Mouse (Mus musculus) intestine, embryonic 14.5 days (tissue): ENCODE measurements around the gene Hpgds. TPM values are rescaled to one million over a fixed set of nuclear protein-coding genes. Genes with fewer than 3 reads are reported as not detected.
A peak's percentile ranks its signal among the peaks of the same experiment; 100 is the strongest.

Experiments
- ATAC-seq: fragments of 200-750 bp; cut with Nextera tagmentation; replicated peaks from 2 replicates; pipeline ENCODE4 v1.8.0; 2017; ENCODE audit warnings: low read depth, moderate number of reproducible peaks, moderate TSS enrichment, moderate library complexity; ENCODE audit not compliant: low FRiP score, low TSS enrichment
- DNase-seq: peaks from one replicate; pipeline ENCODE4 v3.0.0-alpha.2; 2018; ENCODE audit warnings: low spot score
- H3K27ac ChIP-seq: fragments of 300-500 bp; sonication (generic); 2 replicates; pipeline ENCODE4 v1.5.1; 2014; ENCODE audit warnings: low read depth, mild to moderate bottlenecking, control low read depth
- H3K27me3 ChIP-seq: fragments of 300-500 bp; sonication (generic); replicated peaks from 2 replicates; pipeline ENCODE4 v1.6.1; 2014; ENCODE audit warnings: low read length, control low read depth; ENCODE audit not compliant: control insufficient read depth, insufficient read depth
- H3K36me3 ChIP-seq: fragments of 300-500 bp; sonication (generic); 2 replicates; pipeline ENCODE4 v1.6.1; 2014; ENCODE audit warnings: low read length, control low read depth; ENCODE audit not compliant: control insufficient read depth, insufficient read depth
- H3K4me1 ChIP-seq: fragments of 300-500 bp; sonication (generic); replicated peaks from 2 replicates; pipeline ENCODE4 v1.6.1; 2014; ENCODE audit warnings: low read length, control low read depth, mixed read lengths; ENCODE audit not compliant: control insufficient read depth, insufficient read depth
- H3K4me2 ChIP-seq: fragments of 300-500 bp; sonication (generic); 2 replicates; pipeline ENCODE4 v1.6.1; 2014; ENCODE audit warnings: low read length
- H3K4me3 ChIP-seq: fragments of 300-500 bp; sonication (generic); 2 replicates; pipeline ENCODE4 v1.5.1; 2014; ENCODE audit warnings: low read depth, low read length, control low read depth, mixed read lengths
- H3K9ac ChIP-seq: fragments of 300-500 bp; sonication (generic); 2 replicates; pipeline ENCODE4 v1.6.1; 2014; ENCODE audit warnings: mild to moderate bottlenecking, low read length
- H3K9me3 ChIP-seq: fragments of 300-500 bp; sonication (generic); 2 replicates; pipeline ENCODE4 v1.6.1; 2016; ENCODE audit warnings: low read length, control low read depth; ENCODE audit not compliant: control insufficient read depth
- WGBS: fragments of 180-500 bp; shearing (Covaris S2); extraction: QIAGEN DNeasy Blood & Tissue Kit; methylation state at CpG from one replicate; pipeline ENCODE4 v1.1.7; 2014; 5-methylcytosine and 5-hydroxymethylcytosine counted together
- polyA plus RNA-seq: library from polyadenylated mRNA; unstranded; fragments of >200 nt; fragmentation: Nextera tagmentation; extraction: Ambion mirVana; gene quantifications from 2 replicates; pipeline ENCODE4 v1.2.1, GENCODE M21; 2014

The Hpgds gene
- 3.4 and 4.5 TPM in 2 replicates for polyA plus RNA-seq

DNA sequence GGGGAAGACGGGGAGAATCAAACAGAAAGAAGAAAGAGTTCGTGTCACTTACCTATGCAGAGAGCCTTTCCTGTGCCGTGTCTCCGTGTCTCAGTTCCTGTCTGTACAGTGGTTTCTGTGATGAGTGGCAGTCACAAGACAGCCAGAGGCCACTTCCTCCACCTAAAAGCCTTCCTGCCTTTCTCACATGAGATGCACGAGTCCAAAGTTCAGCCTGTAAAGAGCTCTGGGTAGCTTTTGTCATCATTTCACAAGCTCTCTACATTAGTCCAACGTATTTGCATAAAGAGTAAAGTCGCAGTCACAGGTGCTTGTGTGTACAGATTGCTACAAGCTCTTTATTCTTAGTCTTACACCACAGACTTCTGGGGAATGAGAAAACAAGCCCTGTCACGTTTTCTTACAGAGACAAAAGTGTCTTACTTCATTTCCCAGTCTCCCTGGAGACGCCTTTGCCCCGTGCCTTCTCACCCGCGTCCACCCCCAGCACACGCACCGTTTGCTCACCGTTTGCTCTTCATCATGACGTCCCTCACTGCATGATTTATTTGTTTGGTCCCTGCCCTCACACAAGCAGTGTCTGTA, at the start of gene Hpgds:
Gene Hpgds, minus strand, starts transcription at position 288 of the 585 bp plus-strand sequence.
- 43% methylated on average over 16 of the region's 16 CpGs for WGBS
- Histone ChIP-seq H3K9me3 (no peaks in the 10 kb centered on the region), H3K36me3 (no peaks in the 10 kb centered on the region), H3K9ac (no peak within 1 kb of the TSS), H3K4me2 (no peak within 1 kb of the TSS), H3K27ac (no peak within 1 kb of the TSS), H3K27me3 (no peaks in the 10 kb centered on the region), H3K4me3 (no peak within 1 kb of the TSS), H3K4me1 (no peaks in the 10 kb centered on the region)
- no peak; the same call in 1 of the 2 replicates for ATAC-seq
- DNase-seq: no peak

DNA sequence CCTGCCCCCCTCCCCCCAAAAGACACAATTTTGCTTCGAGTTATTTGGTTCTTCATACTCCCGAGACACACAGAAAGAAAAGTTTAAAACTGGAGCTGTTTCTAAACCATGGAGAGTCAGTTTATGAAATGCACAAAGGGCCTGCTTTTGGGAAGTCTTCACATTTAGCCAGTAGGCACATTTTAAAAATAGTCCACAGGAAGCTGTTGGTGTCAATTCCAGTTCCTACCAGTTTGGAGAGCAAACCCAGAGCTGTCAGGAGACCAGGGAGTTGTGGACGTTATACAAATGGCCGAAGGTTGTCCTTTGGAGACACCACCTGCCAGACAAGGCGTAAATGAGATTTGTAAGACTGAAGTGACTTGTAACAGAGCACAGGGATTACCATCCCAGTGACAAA, 20.3 kb upstream of the Hpgds start:
- Histone ChIP-seq H3K27me3 (no peaks in the 10 kb centered on the region), H3K9me3 (no peaks in the 10 kb centered on the region), H3K9ac (no peak overlapping the region), H3K4me2 (no peak overlapping the region), H3K4me3 (no peak overlapping the region), H3K4me1 (no peaks in the 10 kb centered on the region), H3K36me3 (no peaks in the 10 kb centered on the region), H3K27ac (no peak overlapping the region)
- WGBS: 46% methylated on average over 5 of the region's 5 CpGs
- DNase-seq: no peak
- ATAC-seq: no peak

- Histone ChIP-seq H3K36me3 (no peaks in the 10 kb centered on the region), H3K9me3 (no peaks in the 10 kb centered on the region), H3K27ac (no peak overlapping the region), H3K4me1 (no peaks in the 10 kb centered on the region), H3K4me2 (no peak overlapping the region), H3K4me3 (no peak overlapping the region), H3K27me3 (no peaks in the 10 kb centered on the region), H3K9ac (no peak overlapping the region)
- ATAC-seq (no peak), DNase-seq (no peak)
- 84% methylated on average over 6 of the region's 6 CpGs for WGBS
Observed at GRCm38 (mm10) chr6:65164137-65164536, 19.4 kb upstream of the Hpgds start.

- Histone ChIP-seq H3K9ac (no peak overlapping the region), H3K4me1 (no peaks in the 10 kb centered on the region), H3K4me2 (no peak overlapping the region), H3K4me3 (no peak overlapping the region), H3K36me3 (no peaks in the 10 kb centered on the region), H3K9me3 (no peaks in the 10 kb centered on the region), H3K27ac (no peak overlapping the region), H3K27me3 (no peaks in the 10 kb centered on the region)
- 85% methylated on average over 4 of the region's 4 CpGs for WGBS
- no peak for ATAC-seq
- DNase-seq: no peak
Observed at GRCm38 (mm10) chr6:65159381-65159942, 14.8 kb upstream of the Hpgds start.

DNA sequence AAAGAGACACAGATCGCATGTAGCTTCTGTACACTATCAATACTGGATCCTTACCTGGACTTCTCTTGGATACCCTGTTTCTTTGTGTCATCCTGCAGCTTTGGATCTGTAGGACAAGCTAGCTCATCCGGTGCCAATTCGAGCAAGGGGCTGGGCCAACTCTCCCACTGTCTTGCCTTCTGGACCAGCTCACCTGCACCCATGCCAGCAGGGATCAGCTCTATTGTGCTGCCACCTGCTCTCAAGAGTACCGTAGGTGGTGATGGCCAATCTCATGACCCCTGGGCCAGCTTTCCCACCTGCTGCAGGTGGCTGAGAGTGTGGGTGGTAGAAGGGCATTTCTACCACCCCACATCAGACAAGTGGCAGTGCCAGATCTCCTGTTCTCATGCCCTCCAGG, 12.3 kb upstream of the Hpgds start:
- Histone ChIP-seq H3K27me3 (no peaks in the 10 kb centered on the region), H3K4me1 (no peaks in the 10 kb centered on the region), H3K4me2 (no peak overlapping the region), H3K27ac (no peak overlapping the region), H3K9me3 (no peaks in the 10 kb centered on the region), H3K4me3 (no peak overlapping the region), H3K9ac (no peak overlapping the region), H3K36me3 (no peaks in the 10 kb centered on the region)
- WGBS: 90% methylated on average over 4 of the region's 4 CpGs
- DNase-seq: no peak
- no peak for ATAC-seq

DNA sequence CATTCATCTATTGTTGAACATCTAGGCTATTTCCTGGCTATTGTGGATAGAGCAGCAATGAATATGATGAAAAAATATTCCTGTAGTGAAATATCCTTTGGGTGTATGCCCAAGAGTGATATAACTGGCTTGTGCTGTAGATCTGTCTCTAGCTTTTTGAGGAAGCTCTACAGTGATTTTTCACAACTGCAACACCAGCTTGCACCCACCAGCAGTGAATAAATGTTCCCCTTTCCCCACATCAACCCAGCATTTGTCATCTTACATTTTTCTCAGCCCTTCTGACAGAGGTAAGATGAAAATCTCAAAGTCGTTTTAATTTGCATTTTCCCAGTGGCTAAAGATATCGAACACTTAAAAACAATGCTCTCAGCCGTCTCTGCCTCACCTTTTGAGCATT, 8.9 kb upstream of the Hpgds start:
- 73% methylated on average over 3 of the region's 3 CpGs for WGBS
- Histone ChIP-seq H3K27me3 (no peaks in the 10 kb centered on the region), H3K4me1 (no peaks in the 10 kb centered on the region), H3K4me3 (no peak overlapping the region), H3K9me3 (no peaks in the 10 kb centered on the region), H3K36me3 (no peaks in the 10 kb centered on the region), H3K27ac (no peak overlapping the region), H3K4me2 (no peak overlapping the region), H3K9ac (no peak overlapping the region)
- ATAC-seq (no peak), DNase-seq (no peak)

DNA sequence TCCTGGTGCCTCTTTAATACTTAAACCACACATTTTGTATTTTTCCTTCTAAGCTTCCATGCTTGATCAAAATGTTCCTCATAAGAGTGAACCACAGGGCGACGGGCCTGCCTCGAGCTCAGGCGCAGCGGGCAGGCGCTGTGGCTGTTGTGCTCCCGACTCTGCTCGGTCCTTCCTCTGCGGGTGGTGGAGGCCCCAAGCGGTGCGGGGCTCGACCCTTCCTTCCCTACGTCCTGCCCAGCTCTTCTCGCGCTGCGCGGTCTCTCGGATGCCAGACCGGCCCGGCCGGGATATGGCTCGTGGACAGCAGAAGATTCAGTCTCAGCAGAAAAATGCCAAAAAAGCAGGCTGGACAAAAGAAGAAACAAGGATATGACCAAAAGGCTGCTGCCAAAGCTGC, 6.0 kb upstream of the Hpgds start:
- WGBS: 9% methylated on average over 22 of the region's 22 CpGs
- ATAC-seq: 0 out of 2 replicates have a peak, but pooled peaks have one; percentile 15

GRCm38 (mm10) chr6:65146363-65146762, 1.7 kb upstream of the Hpgds start:
- Histone ChIP-seq H3K4me3 (no peak overlapping the region), H3K9me3 (no peaks in the 10 kb centered on the region), H3K27me3 (no peaks in the 10 kb centered on the region), H3K4me1 (no peaks in the 10 kb centered on the region), H3K27ac (no peak overlapping the region), H3K4me2 (no peak overlapping the region), H3K9ac (no peak overlapping the region), H3K36me3 (no peaks in the 10 kb centered on the region)
- ATAC-seq (no peak), DNase-seq (no peak)
- 89% methylated on average over 4 of the region's 4 CpGs for WGBS

More for the DNA sequence above, 6.0 kb upstream of the Hpgds start:
- H3K36me3 ChIP-seq: no peaks in the 10 kb centered on the region
- H3K4me3 ChIP-seq: no peak overlapping the region
- H3K27ac ChIP-seq: no peak overlapping the region
- H3K9ac ChIP-seq: no peak overlapping the region
- H3K9me3 ChIP-seq: no peaks in the 10 kb centered on the region
- DNase-seq: no peak
- no peaks in the 10 kb centered on the region for H3K4me1 ChIP-seq
- peak overlapping the region; percentile 40 for H3K4me2 ChIP-seq
- H3K27me3 ChIP-seq: no peaks in the 10 kb centered on the region

DNA sequence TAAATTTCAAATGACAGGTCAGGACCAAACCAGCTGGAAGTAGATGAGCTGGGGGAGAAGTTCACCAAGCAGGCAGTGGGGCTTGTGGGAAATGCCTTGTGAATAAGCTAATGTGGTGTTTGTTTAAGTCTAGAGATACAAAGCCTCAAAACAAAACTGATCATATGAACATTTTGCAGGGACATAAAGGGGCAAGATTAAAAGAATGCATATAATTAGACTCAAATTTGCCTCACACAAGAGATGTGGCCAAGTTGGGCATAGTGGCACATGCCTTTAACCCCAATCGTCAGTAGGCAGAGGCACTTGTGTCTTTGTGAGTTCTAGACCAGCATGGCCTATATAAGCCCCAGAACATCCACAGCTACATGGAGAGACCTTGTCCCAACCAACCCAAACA, 2.4 kb downstream of the Hpgds start:
- no peak overlapping the region for H3K27ac ChIP-seq
- H3K27me3 ChIP-seq: no peaks in the 10 kb centered on the region
- H3K4me2 ChIP-seq: no peak overlapping the region
- no peak overlapping the region for H3K4me3 ChIP-seq
- no peaks in the 10 kb centered on the region for H3K4me1 ChIP-seq
- DNase-seq (no peak), ATAC-seq (no peak)
- WGBS: 85% methylated on average over 1 of the region's 1 CpGs
- H3K9ac ChIP-seq: no peak overlapping the region
- no peaks in the 10 kb centered on the region for H3K9me3 ChIP-seq
- H3K36me3 ChIP-seq: no peaks in the 10 kb centered on the region
